9 mouse cellular contexts compared by ENCODE assay signal in genomic region chr15:86363841-86364295, GRCm38 (mm10).
DNase-seq lines count a peak whose midpoint lies in the region; ATAC-seq lines count a peak whose summit lies in the region.
"Had no signal": no experiment of that assay in that cellular context is flagged by ENCODE, and none has a peak within 500 bp of the region (broad histone marks: within the 10 kb centered on the region; RNA-seq: fewer than 3 reads in every experiment).

No protein-coding gene starts in this region.

- ATAC-seq in frontal cortex, adult (ENCODE audit: low TSS enrichment), result peak; percentile 75
- peak; percentile 86 for ATAC-seq in common myeloid progenitor, adult 5-6 weeks (replicated peaks; ENCODE audit: low read depth, poor library complexity, severe bottlenecking)

- intact Hi-C loops in left cerebral cortex, postnatal 14 days (cut with DNase I), result no loop called here

- no peak for DNase-seq in frontal cortex, postnatal 10 days (ENCODE audit: low spot score in 2 of 2)
- DNase-seq in 416B (ENCODE audit: low read depth), result peak; percentile 31
- peak; percentile 44 to 67 for DNase-seq in left cerebral cortex, postnatal 14 days (ENCODE audit: low spot score in 2 of 2)
- DNase-seq in testis, postnatal 14 days (ENCODE audit: low spot score), result no peak
- DNase-seq in ovary, postnatal 10 days (ENCODE audit: low spot score), result no peak
- DNase-seq in urinary bladder, postnatal 25 days (ENCODE audit: low spot score), result no peak
- DNase-seq: lung, postnatal 14 days had no signal

Comparison
In these comparisons a context has a peak if more than half of its experiments do, and no peak if none do; other contexts are left out.
1. DNase-seq: peak in 416B (single experiment) and left cerebral cortex, postnatal 14 days (2 of 2); none in frontal cortex, postnatal 10 days (0 of 2), testis, postnatal 14 days (single experiment), ovary, postnatal 10 days (single experiment) and urinary bladder, postnatal 25 days (single experiment).